Mouse (Mus musculus): ENCODE data around the gene Fam135a.

- TF ChIP-seq CTCF (IDR thresholded peaks at IDR 0.05; ENCODE audit: low read depth) (no peak), EP300 (optimal IDR thresholded peaks at IDR 0.05) (no peak)
These were observed 9.5 kb downstream of the Fam135a start for GRCm38 (mm10) chr1:24090603-24091002.

Measured in stomach, postnatal 0 days (tissue).